Mouse (Mus musculus): ENCODE data around the gene Gm17660. TPM values are rescaled to one million over a fixed set of nuclear protein-coding genes. Genes with fewer than 3 reads are reported as not detected.

Gm17660 gene
- polyA plus RNA-seq, 1 experiment from 2014 or later: not detected

- ATAC-seq: peak; percentile 89
- no peaks in the 10 kb centered on the region for H3K27me3 ChIP-seq (replicated peaks; ENCODE audit: insufficient read depth, low read length)
- H3K9me3 ChIP-seq (ENCODE audit: low read length): no peaks in the 10 kb centered on the region
- H3K27ac ChIP-seq (ENCODE audit: low read length): 0 out of 2 replicates have a peak overlapping the region, but pooled peaks have one; percentile 20
- peak; percentile 75 for DNase-seq (ENCODE audit: low spot score)
- no peak overlapping the region for H3K9ac ChIP-seq (replicated peaks; ENCODE audit: low read depth)
- no peak overlapping the region for H3K4me2 ChIP-seq (replicated peaks; ENCODE audit: low read depth, low read length)
- no peaks in the 10 kb centered on the region for H3K36me3 ChIP-seq (ENCODE audit: insufficient read depth, low read length)
- H3K4me1 ChIP-seq (ENCODE audit: insufficient read depth, low read depth, low read length): peaks cover 3% of the 10 kb centered on the region; the same call in 1 of the 2 replicates
- 28% methylated on average over 6 of the region's 8 CpGs for WGBS
- TF ChIP-seq CTCF (IDR thresholded peaks at IDR 0.05): no peak
- no peak for TF ChIP-seq EP300 (IDR thresholded peaks at IDR 0.05)
- no peak overlapping the region for H3K4me3 ChIP-seq (ENCODE audit: low read depth, low read length)
Observed at GRCm38 (mm10) chr5:104072272-104072886, 5.0 kb downstream of the Gm17660 start.

DNA sequence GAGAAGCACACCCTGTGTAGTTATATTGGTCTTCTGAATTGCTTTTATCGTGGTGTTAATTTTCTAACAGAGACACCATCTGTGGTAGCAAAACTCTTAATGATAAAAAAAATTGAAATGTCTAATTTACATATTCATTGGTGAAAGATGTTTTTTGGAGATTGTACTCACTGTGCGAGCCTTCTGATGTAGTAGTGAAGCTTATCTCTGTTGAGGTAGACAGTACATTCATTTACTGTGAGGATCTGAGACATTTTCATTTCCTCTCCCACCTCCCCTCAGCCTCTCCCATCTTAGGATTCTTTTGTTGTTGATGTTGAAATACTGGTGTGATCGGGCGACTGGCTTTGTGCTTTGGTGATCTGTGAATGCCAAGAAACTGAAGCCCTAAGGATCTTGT lies 6.4 kb downstream of the Gm17660 start:
- Histone ChIP-seq H3K4me1 (ENCODE audit: insufficient read depth, low read depth, low read length) (peaks cover 3% of the 10 kb centered on the region; the same call in 1 of the 2 replicates), H3K4me3 (ENCODE audit: low read depth, low read length) (no peak overlapping the region), H3K36me3 (ENCODE audit: insufficient read depth, low read length) (no peaks in the 10 kb centered on the region), H3K9me3 (ENCODE audit: low read length) (no peaks in the 10 kb centered on the region), H3K4me2 (replicated peaks; ENCODE audit: low read depth, low read length) (no peak overlapping the region), H3K9ac (replicated peaks; ENCODE audit: low read depth) (no peak overlapping the region), H3K27me3 (replicated peaks; ENCODE audit: insufficient read depth, low read length) (no peaks in the 10 kb centered on the region), H3K27ac (ENCODE audit: low read length) (no peak overlapping the region)
- no peak for DNase-seq (ENCODE audit: low spot score)
- no peak for ATAC-seq
- TF ChIP-seq EP300 (IDR thresholded peaks at IDR 0.05): no peak
- no peak for TF ChIP-seq CTCF (IDR thresholded peaks at IDR 0.05)
- 74% methylated on average over 4 of the region's 4 CpGs for WGBS

GRCm38 (mm10) chr5:104068751-104069150 lies 8.7 kb downstream of the Gm17660 start:
- ATAC-seq (no peak), DNase-seq (ENCODE audit: low spot score) (no peak)

GRCm38 (mm10) chr5:104062773-104063551 lies 14.4 kb downstream of the Gm17660 start:
- DNase-seq (ENCODE audit: low spot score) (no peak), ATAC-seq (no peak)
- Histone ChIP-seq H3K4me1 (ENCODE audit: insufficient read depth, low read depth, low read length) (no peaks in the 10 kb centered on the region), H3K4me2 (replicated peaks; ENCODE audit: low read depth, low read length) (no peak overlapping the region), H3K9me3 (ENCODE audit: low read length) (no peaks in the 10 kb centered on the region), H3K27ac (ENCODE audit: low read length) (no peak overlapping the region), H3K27me3 (replicated peaks; ENCODE audit: insufficient read depth, low read length) (no peaks in the 10 kb centered on the region), H3K36me3 (ENCODE audit: insufficient read depth, low read length) (peaks cover 25% of the 10 kb centered on the region), H3K4me3 (ENCODE audit: low read depth, low read length) (no peak overlapping the region), H3K9ac (replicated peaks; ENCODE audit: low read depth) (no peak overlapping the region)
- 91% methylated on average over 11 of the region's 11 CpGs for WGBS
- TF ChIP-seq CTCF (IDR thresholded peaks at IDR 0.05) (no peak), EP300 (IDR thresholded peaks at IDR 0.05) (no peak)

More at GRCm38 (mm10) chr5:104068751-104069150, 8.7 kb downstream of the Gm17660 start:
- H3K9me3 ChIP-seq (ENCODE audit: low read length): no peaks in the 10 kb centered on the region
- 83% methylated on average over 6 of the region's 7 CpGs for WGBS
- H3K36me3 ChIP-seq (ENCODE audit: insufficient read depth, low read length): 0 out of 2 replicates have a peak, but pooled peaks cover 9% of the 10 kb centered on the region
- H3K4me1 ChIP-seq (ENCODE audit: insufficient read depth, low read depth, low read length): no peaks in the 10 kb centered on the region
- H3K27me3 ChIP-seq (replicated peaks; ENCODE audit: insufficient read depth, low read length): no peaks in the 10 kb centered on the region
- H3K9ac ChIP-seq (replicated peaks; ENCODE audit: low read depth): no peak overlapping the region
- H3K4me2 ChIP-seq (replicated peaks; ENCODE audit: low read depth, low read length): no peak overlapping the region
- H3K27ac ChIP-seq (ENCODE audit: low read length): no peak overlapping the region
- peak; percentile 69 for TF ChIP-seq CTCF (IDR thresholded peaks at IDR 0.05)
- no peak for TF ChIP-seq EP300 (IDR thresholded peaks at IDR 0.05)
- H3K4me3 ChIP-seq (ENCODE audit: low read depth, low read length): no peak overlapping the region

- WGBS: 85% methylated on average over 13 of the region's 13 CpGs
- Histone ChIP-seq H3K4me1 (ENCODE audit: insufficient read depth, low read depth, low read length) (no peaks in the 10 kb centered on the region), H3K27me3 (replicated peaks; ENCODE audit: insufficient read depth, low read length) (no peaks in the 10 kb centered on the region), H3K4me2 (replicated peaks; ENCODE audit: low read depth, low read length) (no peak overlapping the region), H3K4me3 (ENCODE audit: low read depth, low read length) (no peak overlapping the region), H3K9me3 (ENCODE audit: low read length) (no peaks in the 10 kb centered on the region), H3K36me3 (ENCODE audit: insufficient read depth, low read length) (peaks cover 25% of the 10 kb centered on the region), H3K9ac (replicated peaks; ENCODE audit: low read depth) (no peak overlapping the region), H3K27ac (ENCODE audit: low read length) (no peak overlapping the region)
- TF ChIP-seq EP300 (IDR thresholded peaks at IDR 0.05) (no peak), CTCF (IDR thresholded peaks at IDR 0.05) (no peak)
- DNase-seq (ENCODE audit: low spot score) (no peak), ATAC-seq (no peak)
Observed at GRCm38 (mm10) chr5:104061936-104062772, 15.3 kb downstream of the Gm17660 start.

DNA sequence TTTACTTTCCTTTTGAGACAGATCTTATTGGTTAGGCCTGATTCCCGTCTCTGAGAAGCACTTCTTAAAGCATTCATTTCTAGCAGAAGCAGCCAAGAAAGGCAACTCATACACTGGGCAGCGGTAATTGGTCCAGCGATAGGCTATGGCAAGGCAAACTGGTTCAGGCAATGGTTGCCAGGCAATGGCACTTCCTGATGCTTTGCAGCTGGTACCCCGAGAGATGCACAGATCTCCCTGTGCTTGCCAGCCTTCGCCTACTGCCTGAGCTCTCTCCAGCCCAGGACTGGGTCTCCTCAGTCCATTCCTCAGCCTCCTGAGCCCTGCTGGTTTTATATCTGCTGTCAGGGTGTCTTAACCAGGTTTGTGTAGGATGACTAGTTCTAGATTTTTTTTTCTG lies 17.0 kb downstream of the Gm17660 start:
- H3K36me3 ChIP-seq (ENCODE audit: insufficient read depth, low read length): peaks cover 25% of the 10 kb centered on the region
- WGBS: 86% methylated on average over 5 of the region's 5 CpGs
- H3K9ac ChIP-seq (replicated peaks; ENCODE audit: low read depth): no peak overlapping the region
- no peak overlapping the region for H3K4me3 ChIP-seq (ENCODE audit: low read depth, low read length)
- H3K27me3 ChIP-seq (replicated peaks; ENCODE audit: insufficient read depth, low read length): no peaks in the 10 kb centered on the region
- no peak overlapping the region for H3K4me2 ChIP-seq (replicated peaks; ENCODE audit: low read depth, low read length)
- no peaks in the 10 kb centered on the region for H3K4me1 ChIP-seq (ENCODE audit: insufficient read depth, low read depth, low read length)
- no peak for DNase-seq (ENCODE audit: low spot score)
- no peak for ATAC-seq
- TF ChIP-seq EP300 (IDR thresholded peaks at IDR 0.05): no peak
- no peak for TF ChIP-seq CTCF (IDR thresholded peaks at IDR 0.05)
- no peak overlapping the region for H3K27ac ChIP-seq (ENCODE audit: low read length)
- no peaks in the 10 kb centered on the region for H3K9me3 ChIP-seq (ENCODE audit: low read length)
